Mouse (Mus musculus) small intestine, adult 2 months (tissue): ENCODE data around the gene Olfr1061.
"Not testable (repeated sequence)": the region's sequence is repeated elsewhere in the genome, so short reads cannot be mapped to it uniquely, and the experiment has no call there.

Experiments
- CTCF ChIP-seq: fragments of 200-500 bp; IDR thresholded peaks from 2 replicates; pipeline ENCODE4 v1.5.1; 2012; ENCODE audit warnings: low read depth, mild to moderate bottlenecking, control low read depth, inconsistent platforms, low read length, moderate library complexity, mixed read lengths; ENCODE audit not compliant: insufficient replicate concordance, insufficient read length; ENCODE audit errors: extremely low read depth
- POLR2A ChIP-seq: fragments of 200-500 bp; IDR thresholded peaks from 2 replicates; pipeline ENCODE4 v1.6.1; 2012; ENCODE audit warnings: low read depth, mild to moderate bottlenecking, control low read depth, inconsistent platforms, low read length, moderate library complexity

GRCm38 (mm10) chr2:86428511-86428910 lies 14.7 kb upstream of the Olfr1061 start:
- not testable (repeated sequence) for TF ChIP-seq POLR2A, CTCF
